Mouse (Mus musculus) spleen, postnatal 4 days (tissue): Measurements from ENCODE around the gene Trip13.

Experiments used
- DNase-seq, 2 experiments: peaks; one replicate each; pipeline ENCODE4 v3.0.0; 2022; ENCODE audit warnings: low spot score in 2 of 2

The Trip13 gene

GRCm38 (mm10) chr13:73937321-73938176, at the start of gene Trip13, which contains the start of gene Brd9:
Trip13 (minus strand) TSS chr13:73937784.
Brd9 (plus strand) TSS chr13:73937811.
- peak; percentile 95 to 98 for DNase-seq

GRCm38 (mm10) chr13:73976935-73977334, 39.4 kb upstream of the Trip13 start:
- no peak for DNase-seq

- DNase-seq, result no peak
These were observed 36.9 kb upstream of the Trip13 start for GRCm38 (mm10) chr13:73974523-73974922.

- DNase-seq, result peak in 1 of 2 experiments; percentile 23
These were observed 33.2 kb upstream of the Trip13 start for GRCm38 (mm10) chr13:73970545-73971448.

- DNase-seq, result no peak
These were observed 26.0 kb upstream of the Trip13 start, which contains the start of gene Zdhhc11 for GRCm38 (mm10) chr13:73963551-73963950. Zdhhc11 (plus strand) TSS chr13:73963851.

- no peak for DNase-seq
These were observed 23.6 kb upstream of the Trip13 start for GRCm38 (mm10) chr13:73961177-73961576.

- no peak for DNase-seq
These were observed 22.6 kb upstream of the Trip13 start for GRCm38 (mm10) chr13:73960117-73960652.

GRCm38 (mm10) chr13:73955531-73955930, 17.9 kb upstream of the Trip13 start:
- DNase-seq, result no peak

- no peak for DNase-seq
These were observed 17.1 kb upstream of the Trip13 start for GRCm38 (mm10) chr13:73954666-73955065.

GRCm38 (mm10) chr13:73953551-73954130, 16.1 kb upstream of the Trip13 start:
- DNase-seq, result no peak

- no peak for DNase-seq
These were observed 7.0 kb upstream of the Trip13 start for GRCm38 (mm10) chr13:73944606-73945005.

- DNase-seq, result no peak
These were observed 1.5 kb upstream of the Trip13 start for GRCm38 (mm10) chr13:73939101-73939500.

GRCm38 (mm10) chr13:73938177-73938560, 585 bp upstream of the Trip13 start:
- DNase-seq, result no peak

GRCm38 (mm10) chr13:73936938-73937320, 655 bp downstream of the Trip13 start:
- no peak for DNase-seq

GRCm38 (mm10) chr13:73932201-73932600, 5.4 kb downstream of the Trip13 start:
- no peak for DNase-seq

GRCm38 (mm10) chr13:73913066-73913465, 24.5 kb downstream of the Trip13 start:
- no peak for DNase-seq

GRCm38 (mm10) chr13:73907683-73908412, 29.7 kb downstream of the Trip13 start:
- peak in 1 of 2 experiments; percentile 18 for DNase-seq

GRCm38 (mm10) chr13:73907136-73907535, 30.4 kb downstream of the Trip13 start:
- DNase-seq, result no peak

- no peak for DNase-seq
These were observed 40.0 kb downstream of the Trip13 start for GRCm38 (mm10) chr13:73897561-73897960.

- DNase-seq, result no peak
These were observed 44.9 kb downstream of the Trip13 start for GRCm38 (mm10) chr13:73892493-73893178.
